Mouse (Mus musculus): Measurements from ENCODE around the gene Abcc2. TPM values are rescaled to one million over a fixed set of nuclear protein-coding genes. Genes with fewer than 3 reads are reported as not detected.

The Abcc2 gene
- polyA plus RNA-seq, 1 experiment, result not detected

- Histone ChIP-seq H3K9me3 (peaks cover 4% of the 10 kb centered on the region), H3K4me3 (replicated peaks) (no peak overlapping the region), H3K27me3 (replicated peaks) (no peaks in the 10 kb centered on the region), H3K4me1 (peaks cover 7% of the 10 kb centered on the region), H3K36me3 (replicated peaks; ENCODE audit: low read length) (peaks cover 10% of the 10 kb centered on the region)
- TF ChIP-seq GATA1 (IDR thresholded peaks at IDR 0.05; ENCODE audit: borderline replicate concordance, low read length), result no peak
- TF ChIP-seq FLI1 (IDR thresholded peaks at IDR 0.05; ENCODE audit: low read length), result no peak
These were observed 105.2 kb downstream of the Abcc2 start for GRCm38 (mm10) chr19:43887242-43887641.

- no peak for TF ChIP-seq GATA1 (IDR thresholded peaks at IDR 0.05; ENCODE audit: borderline replicate concordance, low read length)
- TF ChIP-seq FLI1 (IDR thresholded peaks at IDR 0.05; ENCODE audit: low read length), result no peak
- Histone ChIP-seq H3K36me3 (replicated peaks; ENCODE audit: low read length) (peaks cover 10% of the 10 kb centered on the region), H3K9me3 (peaks cover 4% of the 10 kb centered on the region), H3K4me3 (replicated peaks) (no peak overlapping the region), H3K4me1 (peaks cover 7% of the 10 kb centered on the region), H3K27me3 (replicated peaks) (no peaks in the 10 kb centered on the region)
These were observed 105.7 kb downstream of the Abcc2 start for GRCm38 (mm10) chr19:43887725-43888124.

Other genes starting within 250 kb of the Abcc2 start
- gene Nkx2-3, start 169.9 kb upstream of the Abcc2 start, polyA plus RNA-seq (2012; ENCODE audit: insufficient read depth, low replicate concordance), result 0.18 TPM in 1 of 2 replicates, not detected in the other
- gene Slc25a28, start 107.3 kb upstream of the Abcc2 start, polyA plus RNA-seq (2012; ENCODE audit: insufficient read depth, low replicate concordance), result 17.5 and 30.6 TPM in 2 replicates
- gene Entpd7, start 92.5 kb upstream of the Abcc2 start, polyA plus RNA-seq (2012; ENCODE audit: insufficient read depth, low replicate concordance), result 1.2 and 2.4 TPM in 2 replicates
- 5.0 TPM in 1 of 2 replicates, not detected in the other for gene Cutc, start 29.2 kb upstream of the Abcc2 start, polyA plus RNA-seq (2012; ENCODE audit: insufficient read depth, low replicate concordance)
- gene Cox15, start 29.2 kb upstream of the Abcc2 start, polyA plus RNA-seq (2012; ENCODE audit: insufficient read depth, low replicate concordance), result 0.56 and 2.6 TPM in 2 replicates
- 0.70 and 2.0 TPM in 2 replicates for gene Dnmbp, start 158.0 kb downstream of the Abcc2 start, polyA plus RNA-seq (2012; ENCODE audit: insufficient read depth, low replicate concordance)
- not detected in 2 replicates for gene Cpn1, start 204.4 kb downstream of the Abcc2 start, polyA plus RNA-seq (2012; ENCODE audit: insufficient read depth, low replicate concordance)
- not detected in 2 replicates for gene Cyp2c23, start 247.0 kb downstream of the Abcc2 start, polyA plus RNA-seq (2012; ENCODE audit: insufficient read depth, low replicate concordance)

All from megakaryocyte, embryonic 14.5 days (primary cell).